Mouse (Mus musculus) lung, postnatal 36 days (tissue): ENCODE data around the gene Gm13287.
A peak's percentile ranks its signal among the peaks of the same experiment; 100 is the strongest.
"Not testable (repeated sequence)": the region's sequence is repeated elsewhere in the genome, so short reads cannot be mapped to it uniquely, and the experiment has no call there.

Source experiments
- DNase-seq: peaks from one replicate; pipeline ENCODE4 v3.0.0; 2022; ENCODE audit warnings: mixed read lengths

Gene Gm13287

GRCm38 (mm10) chr4:88799365-88799764, 3.7 kb upstream of the Gm13287 start, which contains the start of gene Gm13285:
Gene Gm13285, plus strand, starts transcription at chr4:88799665.
- DNase-seq: not testable (repeated sequence)

GRCm38 (mm10) chr4:88805231-88805630, 2.2 kb downstream of the Gm13287 start, which contains the start of gene Gm13288:
Gene Gm13288, plus strand, starts transcription at chr4:88805531.
- DNase-seq: not testable (repeated sequence)

DNA sequence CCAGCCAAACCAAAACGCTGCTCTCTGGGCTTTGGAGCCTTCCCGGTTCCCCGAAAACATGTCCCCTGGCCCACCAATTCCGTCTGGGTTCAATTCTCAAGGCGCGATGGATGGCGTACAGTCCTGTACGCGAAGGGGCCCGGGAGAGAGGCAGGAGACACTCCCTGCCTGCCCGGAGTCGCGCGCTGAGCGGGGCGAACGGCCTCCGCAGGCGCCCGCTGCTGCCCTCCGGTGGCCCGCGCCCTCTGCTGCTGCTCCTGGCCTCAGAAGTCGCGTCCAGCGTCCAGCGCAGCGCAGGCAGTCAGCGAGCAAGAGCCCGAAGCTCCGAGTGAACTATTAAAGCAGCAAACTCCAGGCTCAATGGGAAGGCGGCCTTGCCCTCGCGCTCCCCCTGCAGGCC, 2.7 kb downstream of the Gm13287 start:
- peak; percentile 19 for DNase-seq

GRCm38 (mm10) chr4:88815928-88816327, 12.9 kb downstream of the Gm13287 start, which contains the start of gene Ifna7:
Gene Ifna7, plus strand, starts transcription at chr4:88816228.
- no peak for DNase-seq

- no peak for DNase-seq
These were observed 16.6 kb downstream of the Gm13287 start, which contains the start of gene Ifna11 for GRCm38 (mm10) chr4:88819659-88820058. Gene Ifna11, plus strand, starts transcription at chr4:88819959.

- DNase-seq: peak; percentile 23
These were observed 19.9 kb downstream of the Gm13287 start for GRCm38 (mm10) chr4:88822995-88823394.

- DNase-seq: not testable (repeated sequence)
These were observed 24.1 kb downstream of the Gm13287 start, which contains the start of gene Ifna6 for GRCm38 (mm10) chr4:88827116-88827515. Gene Ifna6, plus strand, starts transcription at chr4:88827416.

DNA sequence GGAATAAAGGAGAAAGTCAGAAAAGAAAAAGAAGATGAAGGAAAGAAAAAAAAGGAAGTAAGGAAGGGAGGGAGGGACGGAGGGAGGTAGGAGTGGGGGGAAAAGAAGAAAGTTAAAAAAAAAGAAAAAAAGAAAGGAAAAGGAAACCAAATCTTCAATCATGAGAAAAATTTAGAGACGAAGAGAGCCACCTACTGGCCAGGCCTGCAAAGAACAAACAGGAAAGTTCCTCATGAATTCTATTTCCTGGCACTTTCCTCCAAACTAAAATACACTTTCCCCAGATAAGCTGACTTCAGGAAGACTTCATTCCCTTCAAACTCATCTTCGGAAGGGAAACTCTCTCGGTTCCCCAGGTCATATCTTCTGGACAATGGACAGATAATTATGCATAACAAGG, 27.5 kb downstream of the Gm13287 start:
- peak; percentile 32 for DNase-seq

DNA sequence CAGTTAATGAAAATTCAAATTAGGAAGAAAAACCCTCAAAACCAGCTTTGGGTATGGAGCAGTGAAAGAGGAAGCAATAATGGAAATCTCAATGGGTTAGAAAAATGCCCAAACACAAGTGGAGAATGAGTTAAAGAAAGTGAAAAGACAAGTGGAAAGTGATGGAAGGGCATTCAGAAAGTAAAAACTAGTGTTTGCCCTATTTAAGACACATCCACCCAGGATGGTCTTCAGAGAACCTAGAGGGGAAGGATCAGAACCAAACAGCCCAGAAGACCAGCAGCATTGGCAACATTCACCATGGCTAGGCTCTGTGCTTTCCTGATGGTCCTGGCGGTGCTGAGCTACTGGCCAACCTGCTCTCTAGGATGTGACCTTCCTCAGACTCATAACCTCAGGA, 32.2 kb downstream of the Gm13287 start, which contains the start of gene Ifna5:
Ifna5 (plus strand) TSS at position 301 of the 400 bp plus-strand sequence.
- not testable (repeated sequence) for DNase-seq

GRCm38 (mm10) chr4:88838828-88839227, 35.8 kb downstream of the Gm13287 start:
- peak; percentile 9 for DNase-seq

DNA sequence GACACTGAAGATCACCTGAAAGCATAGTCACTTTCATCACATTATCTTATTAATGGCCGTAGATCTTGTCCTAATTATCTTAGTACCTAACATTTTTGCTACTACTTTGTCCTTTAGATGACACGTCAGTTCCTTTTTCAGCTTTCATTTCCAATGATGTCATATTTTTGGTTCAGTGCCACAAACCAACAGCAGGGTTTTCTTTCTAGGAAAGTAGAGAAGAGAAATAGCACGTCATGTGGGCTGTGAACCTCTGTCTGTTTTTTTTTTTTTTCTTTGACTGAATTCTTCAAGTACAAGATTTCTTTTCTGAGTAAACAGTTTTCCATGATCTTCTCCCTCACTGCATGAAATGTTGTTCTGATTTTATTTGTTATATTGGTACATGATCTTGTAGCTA, 37.0 kb downstream of the Gm13287 start:
- no peak for DNase-seq

DNA sequence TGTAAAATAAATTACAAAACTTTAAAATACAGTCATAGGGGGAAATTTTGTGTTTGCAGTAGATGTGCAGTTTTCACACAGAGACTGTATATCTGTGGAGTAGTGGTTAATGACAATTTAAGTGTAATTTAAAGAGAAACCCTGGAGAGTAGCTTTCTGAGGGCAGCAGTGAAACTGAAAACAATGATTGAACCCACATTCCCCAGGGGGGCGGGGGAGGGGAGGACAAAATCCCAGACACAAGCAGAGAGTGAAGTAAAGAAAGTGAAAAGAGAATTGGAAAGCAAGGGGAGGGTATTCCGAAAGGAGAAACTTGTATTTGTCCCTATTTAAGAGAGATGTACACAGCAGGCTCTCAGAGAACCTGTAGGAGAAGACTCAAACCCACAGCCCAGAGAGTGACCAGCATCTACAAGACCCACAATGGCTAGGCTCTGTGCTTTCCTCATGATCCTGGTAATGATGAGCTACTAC, 38.4 kb downstream of the Gm13287 start, which contains the start of gene Ifna4:
Ifna4 (plus strand) TSS at position 424 of the 474 bp plus-strand sequence.
- no peak for DNase-seq

GRCm38 (mm10) chr4:88845334-88845733, 42.3 kb downstream of the Gm13287 start:
- DNase-seq: no peak

GRCm38 (mm10) chr4:88849698-88850097, 46.6 kb downstream of the Gm13287 start, which contains the start of gene Ifna1:
Gene Ifna1, plus strand, starts transcription at chr4:88850087.
- DNase-seq: no peak

DNA sequence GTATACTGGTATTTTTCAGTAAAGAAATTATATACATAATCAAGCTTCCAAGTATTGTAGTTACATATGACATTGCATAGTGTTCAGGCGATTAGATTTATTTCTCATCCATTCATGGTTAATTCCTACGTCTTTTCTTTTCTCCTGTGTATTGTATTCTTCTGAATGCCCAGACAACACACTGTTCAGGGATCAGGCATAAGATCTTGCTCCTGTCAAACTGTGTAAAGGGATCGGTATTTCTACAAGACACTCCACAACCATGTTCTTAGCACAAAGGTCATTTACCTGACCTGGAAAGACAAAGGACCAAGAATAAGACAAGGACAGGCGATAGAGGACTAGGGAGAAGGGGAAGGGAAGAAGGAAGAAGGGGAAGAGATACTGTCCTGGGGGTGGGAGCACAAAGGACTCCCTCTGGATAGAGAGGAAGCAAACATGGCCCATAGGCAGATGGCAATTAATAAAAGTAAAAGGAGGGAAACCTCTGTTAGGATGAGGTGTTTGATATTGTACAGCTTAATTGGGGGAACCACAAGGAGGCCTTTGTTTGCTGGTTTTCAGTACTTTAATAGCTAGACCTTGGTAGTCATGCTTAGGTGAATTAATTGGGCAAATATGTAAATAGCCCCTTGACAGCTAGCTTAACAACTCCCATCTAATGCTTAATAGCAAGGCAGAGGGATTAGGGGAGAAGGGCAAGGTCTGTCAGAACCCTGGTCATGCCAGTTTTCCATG, 48.1 kb downstream of the Gm13287 start:
- no peak for DNase-seq
